Mouse (Mus musculus): Measurements from ENCODE around the gene Sephs1.

DNA sequence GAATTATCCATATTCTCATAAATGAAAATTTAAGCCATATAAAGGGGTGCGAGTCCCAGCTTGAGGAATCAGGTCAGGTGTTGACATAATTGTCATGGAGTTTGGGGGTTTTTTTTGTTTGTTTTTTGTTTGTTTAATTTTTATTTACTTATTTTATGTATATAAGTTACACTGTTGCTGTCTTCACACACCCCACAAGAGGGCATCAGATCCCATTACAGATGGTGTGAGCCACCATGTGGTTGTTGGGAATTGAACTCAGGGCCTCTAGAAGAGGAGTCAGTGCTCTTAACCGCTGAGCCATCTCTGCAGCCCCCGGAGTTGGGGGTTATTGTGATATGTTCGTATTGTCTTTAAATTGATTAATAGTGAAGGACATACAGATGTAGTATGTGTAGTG, 15.6 kb downstream of the Sephs1 start:
- TF ChIP-seq EP300 (IDR thresholded peaks at IDR 0.05) = no peak
- peak; percentile 45 for TF ChIP-seq CTCF (IDR thresholded peaks at IDR 0.05)
